Mouse (Mus musculus) embryo, embryonic 10 days (tissue): ENCODE results near the gene Atf7.

Source experiments
- DNase-seq: peaks from one replicate; pipeline ENCODE4 v3.0.0-alpha.2; 2015; ENCODE audit warnings: low spot score

Atf7 gene

DNA sequence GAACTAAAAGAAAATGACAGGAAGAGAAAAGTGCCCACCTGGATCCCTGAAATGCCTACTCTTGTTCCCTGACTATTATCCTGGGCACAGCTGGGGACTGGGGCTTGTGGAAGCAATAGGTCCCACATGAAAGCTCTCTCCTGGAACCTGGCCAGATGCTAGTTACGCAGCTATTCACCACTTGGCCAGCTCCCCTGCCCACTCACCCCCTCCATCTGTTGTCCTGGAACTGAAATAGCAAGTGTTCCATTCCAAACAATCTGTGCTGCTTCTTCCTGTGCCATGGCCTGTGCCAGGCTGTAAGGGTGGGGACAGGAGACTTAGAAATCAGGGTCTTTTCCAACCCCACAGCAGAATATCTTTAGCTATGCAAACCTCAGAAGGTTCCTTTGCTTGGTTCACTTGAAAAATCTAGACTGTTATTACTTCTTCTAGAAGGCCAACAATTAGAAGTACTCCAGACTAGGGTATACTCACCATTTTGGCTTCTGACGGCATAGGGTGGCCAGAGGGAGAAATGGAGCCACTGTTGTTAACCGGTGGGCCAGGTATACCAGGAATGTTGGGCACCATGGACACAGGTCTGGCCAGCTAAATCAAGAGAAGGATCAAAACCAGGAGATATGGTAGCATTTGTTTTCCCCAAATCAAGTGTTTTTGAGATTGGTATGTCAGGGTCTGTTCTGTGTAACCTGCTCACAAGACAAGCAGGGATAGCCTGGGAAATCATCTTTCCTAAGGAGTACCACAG lies 78.4 kb downstream of the Atf7 start:
- DNase-seq, result no peak

DNA sequence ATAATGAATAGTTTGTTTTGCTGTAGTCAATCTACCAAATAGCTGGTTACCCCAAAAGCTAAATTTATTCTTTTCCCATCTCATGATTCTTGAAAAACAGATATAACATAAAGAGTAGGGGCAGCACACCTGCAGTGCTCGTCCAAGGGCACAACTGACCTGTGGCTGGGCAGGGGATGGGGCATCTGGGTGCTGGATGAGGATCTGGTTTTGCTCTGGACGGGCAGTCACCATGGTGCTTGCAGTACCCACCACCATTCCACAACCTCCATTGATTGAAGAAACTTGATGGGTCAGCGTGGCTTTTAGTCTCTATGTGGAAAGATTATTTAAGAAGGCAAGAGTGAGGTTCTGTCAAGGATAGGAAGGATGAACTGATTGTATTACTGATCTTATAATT lies 79.0 kb downstream of the Atf7 start:
- no peak for DNase-seq

DNA sequence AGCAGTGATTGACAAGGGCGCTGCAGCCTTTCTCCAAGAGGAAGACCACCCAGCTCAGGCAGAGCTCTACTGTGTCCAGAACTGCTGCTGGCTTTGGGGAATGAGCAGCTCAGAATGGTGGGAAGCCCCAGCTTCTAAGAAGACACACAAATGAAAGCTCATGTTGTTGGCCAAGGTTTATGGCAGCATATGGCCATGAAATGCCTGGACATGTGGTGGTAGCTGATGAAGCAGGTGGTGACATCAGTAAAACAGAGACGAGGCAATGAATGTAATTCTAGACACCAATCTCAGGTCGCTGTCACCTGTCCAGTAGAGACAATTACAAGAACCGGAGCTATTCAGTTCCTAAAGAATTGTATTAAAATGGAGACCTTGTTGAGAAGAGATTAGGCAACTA lies 80.5 kb downstream of the Atf7 start:
- no peak for DNase-seq

DNA sequence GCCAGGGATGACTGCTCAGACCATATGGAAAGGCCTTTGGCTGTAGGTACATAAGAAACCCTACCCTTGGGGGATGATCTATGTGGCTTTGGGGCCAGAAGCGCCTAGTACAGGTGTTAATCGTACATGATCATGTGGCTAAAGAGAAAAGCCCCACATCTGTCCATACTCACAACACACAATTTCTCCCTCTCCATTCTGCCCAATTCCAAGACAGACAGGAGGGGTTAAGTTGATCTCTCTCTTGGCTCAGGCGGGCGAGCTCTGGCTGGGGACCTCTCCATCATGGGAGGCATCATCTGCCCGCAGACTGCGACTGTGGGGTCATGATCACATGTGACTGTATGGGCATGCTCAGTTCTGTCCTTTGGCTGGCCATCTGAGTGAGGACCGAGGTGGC lies 91.3 kb downstream of the Atf7 start:
- DNase-seq, result no peak

DNA sequence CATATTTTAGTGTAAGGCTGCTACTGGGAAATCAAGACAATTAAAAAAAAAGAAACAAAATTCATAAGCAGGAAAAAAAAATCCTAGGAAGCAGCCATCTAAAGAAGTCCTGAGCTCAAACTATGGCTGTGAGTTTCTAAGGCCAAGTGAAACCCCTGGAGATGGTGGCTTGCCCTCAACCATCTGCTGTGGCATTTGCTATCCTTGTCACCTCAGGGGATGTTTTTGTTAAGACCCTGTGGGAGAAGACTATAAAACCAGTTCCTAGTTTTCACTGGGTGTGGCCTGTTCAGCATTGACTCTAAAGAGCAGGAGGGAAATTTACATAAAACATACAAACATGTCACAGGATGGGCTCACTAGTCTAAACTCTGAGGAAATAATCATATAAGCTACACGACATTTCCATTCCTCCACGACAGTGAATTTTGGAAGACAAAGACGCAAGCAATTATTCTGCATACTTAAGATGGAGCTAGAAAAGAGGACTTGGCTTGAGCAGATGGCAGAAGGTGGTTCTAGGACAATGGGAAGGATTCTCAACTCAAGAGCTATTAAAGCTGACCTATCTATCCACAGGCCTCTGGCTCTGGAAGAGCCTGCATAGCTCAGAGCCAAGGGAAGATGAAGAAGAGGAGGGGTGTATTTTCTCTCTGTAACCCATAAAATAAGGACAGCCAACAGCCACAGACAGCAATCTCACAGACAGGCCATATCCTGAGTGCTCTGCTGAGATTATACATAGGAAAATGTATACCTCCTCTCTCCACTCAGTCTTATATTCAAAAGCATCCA lies 93.0 kb downstream of the Atf7 start:
- DNase-seq, result no peak

DNA sequence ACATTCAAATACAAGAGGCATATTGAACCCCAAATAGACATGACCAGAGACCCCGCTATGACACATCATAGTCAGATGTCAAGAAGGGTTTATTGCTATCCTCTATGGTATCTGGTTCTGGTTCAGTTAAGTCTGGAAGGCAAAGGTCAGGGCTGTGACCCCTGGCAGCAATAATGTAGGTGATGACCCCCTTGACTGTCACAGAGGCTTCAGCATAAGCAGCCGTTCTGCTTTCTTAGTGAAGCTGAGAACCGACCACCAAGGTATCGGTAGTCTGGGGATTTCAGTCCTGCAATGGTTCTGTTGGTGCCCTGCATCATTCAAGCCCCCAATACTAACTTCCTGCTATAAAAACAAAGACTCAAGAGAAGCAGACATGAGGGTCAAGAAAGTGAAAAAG lies 93.7 kb downstream of the Atf7 start:
- no peak for DNase-seq

DNA sequence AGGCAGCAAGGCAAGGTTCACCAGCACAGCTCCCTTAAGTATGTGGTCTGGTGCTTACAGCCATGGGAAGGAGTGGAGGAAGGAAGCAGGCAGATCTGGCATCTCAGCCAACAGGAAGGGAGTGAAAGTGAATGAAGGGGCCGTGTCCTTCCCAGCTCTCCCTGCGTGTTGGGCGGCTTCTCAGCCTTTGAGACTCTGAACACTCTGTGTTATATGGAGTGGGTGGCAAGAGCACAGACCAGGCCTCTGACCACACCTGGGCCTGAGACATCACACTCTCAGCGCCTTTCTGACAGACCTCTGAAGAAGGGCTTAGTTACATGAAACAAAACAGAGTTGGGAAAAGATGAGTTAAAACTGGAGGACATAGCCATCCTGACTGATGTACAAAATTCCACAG lies 94.7 kb downstream of the Atf7 start:
- DNase-seq, result no peak

DNA sequence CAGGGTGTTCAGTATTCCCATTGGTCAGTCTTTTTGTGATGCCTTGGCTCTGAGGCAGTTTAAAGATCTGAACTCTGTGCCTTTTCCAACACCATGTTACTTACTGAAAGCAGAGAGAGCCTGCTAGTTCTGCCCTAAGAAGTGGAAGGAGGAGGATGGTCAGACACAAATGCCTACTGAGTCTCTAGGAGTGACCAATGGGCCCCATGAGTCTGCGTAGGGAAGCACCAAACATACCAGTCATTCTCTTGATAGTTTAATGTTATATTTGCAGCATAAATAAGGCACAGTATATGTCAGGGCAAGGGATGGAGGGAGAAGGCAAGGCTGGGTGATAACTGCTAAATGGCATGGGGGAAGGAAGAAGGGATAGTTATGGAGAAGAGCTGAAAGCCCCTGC lies 96.9 kb downstream of the Atf7 start:
- DNase-seq, result no peak

DNA sequence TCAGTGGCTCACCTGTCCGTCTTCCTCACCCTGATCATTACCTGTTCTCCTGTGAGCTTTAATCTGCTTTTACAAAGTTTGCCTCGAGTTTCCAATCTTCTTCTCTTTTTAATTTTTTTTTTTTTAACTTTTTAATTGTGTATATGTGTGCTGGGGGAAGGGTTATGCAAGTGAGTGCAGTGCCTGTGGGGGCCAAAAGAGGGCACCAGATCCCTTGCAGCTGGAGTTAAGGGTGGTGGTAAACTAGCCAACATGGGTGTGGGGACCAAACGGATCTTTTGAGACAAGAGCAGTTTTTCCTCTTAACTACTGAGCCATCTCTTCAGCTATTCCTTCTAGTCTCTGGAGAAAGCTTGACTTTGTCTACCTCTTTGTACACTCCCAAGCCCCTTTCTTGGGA lies 97.3 kb downstream of the Atf7 start:
- DNase-seq, result no peak

DNA sequence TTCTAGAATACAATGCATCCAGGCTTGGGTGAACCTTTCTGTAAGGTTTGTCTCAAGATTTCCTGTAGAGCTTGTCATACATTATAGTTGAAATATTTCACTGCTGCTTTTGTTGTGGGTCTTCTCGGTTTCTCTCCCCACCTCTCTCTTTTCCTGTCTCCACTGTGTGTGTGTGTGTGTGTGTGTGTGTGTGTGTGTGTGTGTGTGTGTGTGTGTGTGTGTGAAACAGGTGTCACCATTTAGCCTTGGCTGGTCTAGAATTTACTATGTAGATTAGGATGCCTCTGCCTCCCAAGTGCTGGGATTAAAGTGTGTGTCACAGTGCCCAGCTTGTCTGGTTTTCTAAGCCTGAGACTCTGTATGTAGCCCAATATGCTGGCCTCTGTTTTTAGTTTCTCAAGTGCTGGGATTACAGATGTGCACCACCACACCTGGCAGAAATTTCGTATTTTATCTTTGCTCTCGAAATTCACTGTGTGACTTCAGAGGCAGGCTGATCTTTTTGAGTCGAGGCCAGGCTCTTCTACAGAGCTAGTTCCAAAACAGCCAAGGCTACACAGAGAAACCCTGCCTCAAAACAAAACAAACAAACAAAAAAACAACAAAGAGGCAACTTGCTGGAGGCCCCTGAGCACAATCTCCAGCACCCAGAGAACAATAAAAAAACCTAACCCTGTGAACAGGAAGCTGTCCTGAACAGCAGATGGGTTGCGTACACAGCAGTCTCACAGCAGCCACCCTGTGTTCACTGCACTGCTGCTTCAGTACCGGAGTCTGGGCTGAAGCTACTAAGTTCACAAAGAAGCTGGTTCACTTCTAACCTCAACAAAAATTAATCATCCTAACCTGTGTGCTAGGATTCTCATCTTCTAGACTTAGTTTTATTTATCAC lies 98.9 kb downstream of the Atf7 start:
- no peak for DNase-seq

DNA sequence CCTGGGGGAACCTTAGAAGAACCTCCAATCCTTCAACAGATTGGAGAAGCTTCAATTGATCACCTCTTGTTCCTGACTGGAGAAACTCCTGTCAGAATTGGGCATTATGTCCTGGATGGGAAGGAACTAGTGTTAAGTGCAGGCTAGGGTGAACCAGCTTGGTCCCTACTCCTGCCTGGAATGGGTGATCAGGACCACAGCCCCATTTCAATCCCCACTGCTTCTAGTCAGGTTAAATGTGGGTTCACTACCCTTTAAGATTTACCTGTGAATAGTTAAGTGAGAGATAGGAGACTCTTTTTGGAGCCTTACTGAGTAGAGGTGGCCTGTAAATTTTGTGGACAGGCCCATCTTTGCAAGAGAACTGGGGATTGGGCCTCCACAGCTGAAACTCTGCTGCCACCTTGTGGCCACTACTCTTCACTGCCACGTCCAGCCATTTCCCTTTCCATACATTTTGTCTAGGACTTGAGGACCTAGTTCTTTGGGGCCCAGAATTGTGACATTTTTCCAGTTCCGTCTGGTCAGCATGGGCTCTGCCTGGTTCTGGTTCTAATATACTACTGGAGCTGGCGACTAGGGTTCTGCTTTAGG lies 100.3 kb downstream of the Atf7 start, which contains the start of gene Npff:
Npff (minus strand) TSS at position 51 of the 594 bp plus-strand sequence.
- DNase-seq, result peak; percentile 90

DNA sequence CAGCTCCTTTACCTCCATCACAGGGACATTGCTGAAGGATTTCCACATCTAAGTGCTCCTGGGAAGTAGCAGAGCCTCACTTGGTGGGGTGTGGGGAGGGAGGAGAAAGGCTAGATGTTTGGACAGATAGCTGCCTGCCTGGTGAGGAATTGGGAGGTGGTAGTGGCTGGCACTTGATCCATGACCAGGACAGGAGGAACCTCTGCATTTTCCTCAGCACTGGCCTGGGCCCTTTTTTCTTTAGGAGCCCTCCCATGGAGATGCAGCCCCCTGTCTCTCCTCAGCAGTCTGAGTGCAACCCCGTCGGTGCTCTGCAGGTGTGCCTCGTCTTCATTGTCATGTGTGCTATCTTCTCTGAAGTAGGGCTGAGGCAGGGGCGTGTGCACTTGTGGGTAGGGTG lies 103.8 kb downstream of the Atf7 start:
- DNase-seq, result no peak

DNA sequence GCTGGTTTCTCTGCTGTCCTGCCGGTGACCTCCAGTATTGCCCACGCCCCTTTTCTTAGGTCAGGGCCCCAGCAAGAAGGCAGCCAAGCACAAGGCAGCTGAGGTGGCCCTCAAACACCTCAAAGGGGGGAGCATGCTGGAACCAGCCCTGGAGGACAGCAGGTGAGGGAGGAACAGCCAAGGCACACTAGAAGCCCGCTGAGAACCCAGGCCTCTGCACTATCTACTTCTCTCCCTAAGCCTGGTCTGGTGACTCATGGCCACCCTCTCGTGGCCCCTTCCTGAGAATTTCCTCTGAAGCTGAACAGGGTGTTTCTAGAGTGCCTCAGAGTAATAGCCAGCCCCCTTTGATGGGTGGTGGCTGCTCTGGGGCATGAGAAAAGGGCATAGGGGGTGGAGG lies 104.8 kb downstream of the Atf7 start:
- DNase-seq, result no peak

DNA sequence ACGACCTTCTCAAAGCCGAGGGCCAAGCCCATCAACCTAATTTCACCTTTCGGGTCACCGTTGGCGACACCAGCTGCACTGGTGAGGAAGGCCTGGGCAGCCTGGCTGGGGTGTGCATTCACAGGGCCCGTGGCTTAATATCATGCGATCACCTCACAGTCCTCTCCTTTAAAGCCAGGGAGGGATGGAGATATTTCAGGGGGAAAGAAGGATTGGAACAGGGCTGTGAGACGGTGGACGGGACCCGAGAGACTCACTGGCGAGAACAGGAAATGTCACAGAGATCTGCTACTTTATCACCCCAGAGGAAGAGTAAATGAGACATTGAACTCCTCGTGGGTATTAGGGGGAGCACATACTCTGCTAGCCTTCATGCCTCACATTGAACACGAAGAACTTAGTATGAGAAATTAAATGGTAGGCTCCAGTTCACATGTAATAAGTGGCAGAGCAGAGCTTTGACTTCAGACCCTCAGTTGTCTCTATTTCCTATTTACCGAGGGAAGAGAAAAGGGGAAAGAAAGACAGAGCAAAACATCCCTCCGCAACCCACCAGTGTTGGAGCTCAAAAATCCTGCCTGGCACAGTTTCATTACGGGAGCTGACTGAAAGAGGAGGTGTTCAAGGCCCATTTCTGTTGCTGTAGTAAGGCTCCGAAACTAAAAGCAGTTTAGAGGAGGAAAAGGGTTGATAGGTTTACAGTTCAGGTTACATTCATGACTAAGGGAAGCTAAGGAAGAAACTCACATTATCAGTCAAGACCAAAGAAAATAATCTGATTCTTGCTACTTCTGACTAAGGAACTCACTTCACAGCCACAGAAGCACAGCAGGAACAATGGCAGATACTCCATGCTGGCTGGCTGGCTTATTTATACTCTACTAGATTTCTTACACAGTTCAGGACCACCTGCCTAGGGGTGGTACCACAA lies 105.8 kb downstream of the Atf7 start:
- no peak for DNase-seq

DNA sequence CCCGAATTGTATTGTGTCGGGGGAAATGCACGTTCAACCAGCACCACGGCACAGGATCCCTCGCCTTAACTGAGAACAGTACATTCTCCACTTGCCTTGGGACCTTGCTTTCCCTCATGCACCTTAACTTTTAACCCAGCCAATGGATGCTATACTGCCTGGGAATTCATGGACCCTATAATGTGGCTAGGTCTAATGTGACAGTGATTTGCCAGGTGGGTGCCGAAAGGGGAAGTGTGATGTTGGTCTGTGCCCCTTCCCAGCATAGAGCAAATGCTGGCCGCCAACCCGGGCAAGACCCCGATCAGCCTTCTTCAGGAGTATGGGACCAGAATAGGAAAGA lies 106.4 kb downstream of the Atf7 start:
- DNase-seq, result no peak

DNA sequence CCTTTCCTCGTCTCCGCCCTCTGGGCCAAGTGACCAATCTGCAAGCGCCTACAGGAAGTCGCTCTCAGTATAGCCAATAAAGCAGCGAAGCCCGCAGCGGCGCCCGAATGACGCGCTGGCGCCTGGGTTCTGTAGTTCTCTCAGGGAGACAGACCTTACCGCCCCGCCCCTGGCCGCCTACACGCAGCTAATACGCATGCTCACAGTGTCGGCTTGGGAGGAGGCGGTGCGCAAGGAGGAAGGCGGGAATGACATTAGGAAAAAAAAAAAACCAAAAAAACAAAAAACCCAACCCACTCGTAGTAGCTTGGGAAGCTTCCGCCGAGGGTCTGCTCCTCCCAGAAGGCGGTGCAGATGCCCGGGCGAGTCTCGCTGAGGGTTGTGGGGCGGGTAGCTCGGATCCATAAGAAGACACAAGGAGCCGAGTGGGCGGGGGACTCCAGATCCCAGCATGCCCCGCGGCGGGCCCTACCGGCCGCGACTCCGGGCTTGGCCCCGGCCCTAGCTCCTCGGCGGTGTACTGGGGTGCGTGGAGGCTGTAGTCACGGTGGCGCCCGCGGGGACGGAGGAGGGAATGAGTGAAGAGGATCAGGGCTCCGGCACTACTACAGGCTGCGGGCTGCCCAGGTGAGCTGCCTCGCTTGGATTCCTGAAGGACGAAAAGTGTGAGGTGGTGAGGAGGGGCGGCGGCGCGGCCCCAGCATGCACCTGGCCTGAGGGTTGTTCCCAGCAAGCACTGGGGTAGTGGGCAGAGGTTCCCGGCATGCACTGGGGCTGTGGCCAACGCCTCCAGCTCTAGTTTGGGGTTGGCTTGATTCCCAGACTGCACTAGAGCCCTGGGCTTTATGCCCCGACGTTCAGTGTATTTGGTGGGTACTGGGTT lies 107.0 kb downstream of the Atf7 start, which contains the start of gene Tarbp2:
Tarbp2 (plus strand) TSS at position 217 of the 883 bp plus-strand sequence.
- DNase-seq, result peak; percentile 99

DNA sequence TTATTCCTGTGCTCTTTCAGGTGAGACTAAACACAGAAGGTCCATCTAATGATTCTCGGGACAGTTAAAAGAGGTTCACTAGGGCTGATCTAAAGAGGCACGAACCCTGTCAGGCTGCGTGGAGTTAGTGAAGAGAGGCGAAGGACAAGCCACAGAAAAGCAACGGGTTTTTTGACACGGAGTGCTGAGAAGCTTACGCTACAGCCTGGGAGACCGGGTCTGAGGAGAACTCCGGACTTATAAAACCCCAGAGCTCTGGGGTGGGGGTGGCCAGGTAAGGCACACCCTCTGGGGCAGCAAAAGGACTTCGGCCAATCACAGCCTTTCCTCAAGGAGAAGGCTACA lies 107.7 kb downstream of the Atf7 start:
- no peak for DNase-seq

DNA sequence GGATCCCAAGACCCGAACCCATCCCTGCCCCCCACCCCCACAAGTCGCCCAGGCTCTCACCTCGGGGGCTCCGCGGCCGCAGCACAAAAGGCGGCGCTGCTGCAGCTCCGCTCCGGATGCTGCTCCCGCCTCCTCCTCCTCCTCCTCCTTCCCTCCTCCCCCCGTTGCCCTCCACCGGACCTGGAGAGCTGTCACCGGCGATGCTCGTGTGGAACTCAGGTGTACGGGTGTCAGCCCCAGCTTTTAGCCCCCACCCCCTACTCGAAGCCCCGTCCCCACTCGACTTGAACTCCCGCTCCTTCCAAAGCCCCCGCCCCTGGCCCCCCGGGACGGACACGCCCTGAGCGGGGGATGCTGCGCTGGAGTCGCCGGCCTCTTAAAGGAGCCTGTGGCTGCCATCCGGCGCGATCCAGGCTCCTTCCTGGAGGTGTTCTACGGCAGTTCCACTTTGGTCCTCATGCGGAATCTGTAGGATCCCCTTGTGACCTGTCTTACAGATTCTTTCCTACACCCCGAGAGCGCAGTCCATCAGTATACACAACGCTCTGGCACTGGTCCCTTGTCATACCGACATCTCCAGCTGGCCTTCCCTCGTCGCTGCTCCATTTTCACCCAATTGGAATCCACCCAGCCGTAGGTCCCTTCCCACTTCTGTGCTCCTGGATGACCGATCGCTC lies 108.4 kb downstream of the Atf7 start, which contains the start of gene Map3k12:
Map3k12 (minus strand) TSS at position 337 of the 677 bp plus-strand sequence.
- peak; percentile 73 for DNase-seq

DNA sequence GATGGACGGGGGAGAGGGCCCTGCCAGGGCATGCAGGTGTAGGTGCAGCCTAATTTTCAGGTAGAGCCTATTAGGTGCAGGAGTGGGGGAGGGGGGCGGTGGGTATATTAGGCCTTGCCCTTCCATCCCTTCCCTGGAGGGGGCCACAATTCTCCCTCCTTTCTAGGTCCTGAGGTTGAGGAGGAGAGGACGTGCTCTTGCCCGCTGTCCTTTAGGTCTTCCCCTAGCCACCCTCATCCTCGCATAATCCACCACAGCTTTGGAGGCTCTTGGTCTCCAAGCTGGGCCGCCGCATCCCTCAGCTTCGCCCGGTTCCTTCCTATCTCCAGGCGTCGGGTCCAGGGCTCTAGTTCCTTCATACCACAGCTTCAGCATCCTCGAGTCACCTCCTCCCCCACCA lies 109.0 kb downstream of the Atf7 start:
- DNase-seq, result no peak
